Mouse (Mus musculus) lung, adult 2 months (tissue): ENCODE measurements around the gene Usp10. TPM values are rescaled to one million over a fixed set of nuclear protein-coding genes. Genes with fewer than 3 reads are reported as not detected.

Experiments used
- DNase-seq: peaks from one replicate; pipeline ENCODE4 v3.0.0; 2022
- H3K4me1 ChIP-seq: fragments of 200-500 bp; 2 replicates; pipeline ENCODE4 v1.6.1; 2011; ENCODE audit warnings: low read length; ENCODE audit not compliant: control insufficient read depth, insufficient read depth
- H3K4me3 ChIP-seq: fragments of 200-500 bp; replicated peaks from 2 replicates; pipeline ENCODE3; 2011; ENCODE audit warnings: low read depth, mild to moderate bottlenecking, control low read depth, low read length; ENCODE audit errors: extremely low read depth
- CTCF ChIP-seq: fragments of 200-500 bp; IDR thresholded peaks from 2 replicates; pipeline ENCODE4 v1.5.1; 2011; ENCODE audit warnings: mild to moderate bottlenecking, low read length, control low read depth; ENCODE audit not compliant: insufficient read depth
- POLR2A ChIP-seq: fragments of 200-500 bp; IDR thresholded peaks from 2 replicates; pipeline ENCODE4 v1.6.1; 2011; ENCODE audit warnings: low read depth, mild to moderate bottlenecking, control low read depth, low read length, borderline replicate concordance; ENCODE audit errors: extremely low read depth
- WGBS: fragments of 180-500 bp; shearing (Covaris S2); methylation state at CpG from one replicate; pipeline ENCODE4 v1.1.7; 2018; 5-methylcytosine and 5-hydroxymethylcytosine counted together
- polyA plus RNA-seq: library from polyadenylated mRNA; depleted of rRNA; stranded (reverse); fragments of >200 nt; gene quantifications from 2 replicates; pipeline ENCODE4 v1.2.3, GENCODE M21; 2012

Gene Usp10
- polyA plus RNA-seq, 1 experiment: 78.1 TPM

GRCm38 (mm10) chr8:119947653-119948052, 37.5 kb downstream of the Usp10 start:
- no peak for TF ChIP-seq CTCF
- no peak for TF ChIP-seq POLR2A
- 79% methylated on average over 19 of the region's 19 CpGs for WGBS
- no peak for DNase-seq
- Histone ChIP-seq H3K4me3 (no peak overlapping the region), H3K4me1 (no peaks in the 10 kb centered on the region)

GRCm38 (mm10) chr8:119948340-119948739, 38.2 kb downstream of the Usp10 start:
- DNase-seq: no peak
- Histone ChIP-seq H3K4me3 (no peak overlapping the region), H3K4me1 (no peaks in the 10 kb centered on the region)
- WGBS: 85% methylated on average over 15 of the region's 15 CpGs
- TF ChIP-seq POLR2A (no peak), CTCF (no peak)

GRCm38 (mm10) chr8:119952282-119952681, 42.1 kb downstream of the Usp10 start:
- WGBS: 70% methylated on average over 7 of the region's 7 CpGs
- no peak for DNase-seq
- no peak overlapping the region for H3K4me3 ChIP-seq
- TF ChIP-seq POLR2A (no peak), CTCF (no peak)
- H3K4me1 ChIP-seq: no peaks in the 10 kb centered on the region

GRCm38 (mm10) chr8:119952747-119953146, 42.6 kb downstream of the Usp10 start:
- H3K4me1 ChIP-seq: no peaks in the 10 kb centered on the region
- DNase-seq: no peak
- no peak overlapping the region for H3K4me3 ChIP-seq
- 82% methylated on average over 5 of the region's 5 CpGs for WGBS
- TF ChIP-seq CTCF: no peak
- TF ChIP-seq POLR2A: no peak

GRCm38 (mm10) chr8:119955333-119955732, 45.2 kb downstream of the Usp10 start:
- Histone ChIP-seq H3K4me1 (no peaks in the 10 kb centered on the region), H3K4me3 (no peak overlapping the region)
- 84% methylated on average over 8 of the region's 8 CpGs for WGBS
- DNase-seq: no peak
- no peak for TF ChIP-seq CTCF
- no peak for TF ChIP-seq POLR2A

- WGBS: 92% methylated on average over 10 of the region's 10 CpGs
- H3K4me1 ChIP-seq: no peaks in the 10 kb centered on the region
These were observed 47.9 kb downstream of the Usp10 start for GRCm38 (mm10) chr8:119958076-119958475.

GRCm38 (mm10) chr8:119960531-119961104, 50.5 kb downstream of the Usp10 start:
- Histone ChIP-seq H3K4me1 (no peaks in the 10 kb centered on the region), H3K4me3 (no peak overlapping the region)
- no peak for TF ChIP-seq POLR2A
- TF ChIP-seq CTCF: no peak
- DNase-seq: no peak
- 61% methylated on average over 5 of the region's 5 CpGs for WGBS

More at GRCm38 (mm10) chr8:119958076-119958475, 47.9 kb downstream of the Usp10 start:
- TF ChIP-seq POLR2A (no peak), CTCF (no peak)
- DNase-seq: no peak
- H3K4me3 ChIP-seq: no peak overlapping the region

GRCm38 (mm10) chr8:119964859-119965258, 54.7 kb downstream of the Usp10 start:
- WGBS: 60% methylated on average over 4 of the region's 4 CpGs
- TF ChIP-seq CTCF (no peak), POLR2A (no peak)
- H3K4me3 ChIP-seq: no peak overlapping the region
- no peaks in the 10 kb centered on the region for H3K4me1 ChIP-seq
- no peak for DNase-seq

GRCm38 (mm10) chr8:119967435-119967834, 57.3 kb downstream of the Usp10 start:
- no peak for TF ChIP-seq CTCF
- no peak for TF ChIP-seq POLR2A
- no peak overlapping the region for H3K4me3 ChIP-seq
- WGBS: 92% methylated on average over 9 of the region's 9 CpGs
- no peak for DNase-seq
- H3K4me1 ChIP-seq: no peaks in the 10 kb centered on the region

GRCm38 (mm10) chr8:119970169-119970568, 60.0 kb downstream of the Usp10 start:
- TF ChIP-seq POLR2A (no peak), CTCF (no peak)
- WGBS: 74% methylated on average over 9 of the region's 9 CpGs

GRCm38 (mm10) chr8:119972558-119972957, 62.4 kb downstream of the Usp10 start:
- DNase-seq: no peak
- WGBS: 46% methylated on average over 12 of the region's 12 CpGs
- no peaks in the 10 kb centered on the region for H3K4me1 ChIP-seq
- TF ChIP-seq POLR2A (no peak), CTCF (no peak)
- H3K4me3 ChIP-seq: no peak overlapping the region

More at GRCm38 (mm10) chr8:119970169-119970568, 60.0 kb downstream of the Usp10 start:
- no peak for DNase-seq
- no peak overlapping the region for H3K4me3 ChIP-seq
- H3K4me1 ChIP-seq: no peaks in the 10 kb centered on the region
